Mouse (Mus musculus) 416B (cell line): ENCODE data around the gene Slc8a1.

Experiments used
- DNase-seq: peaks from one replicate; pipeline ENCODE4 v3.0.0; 2011; ENCODE audit warnings: low read depth

Slc8a1 gene

GRCm38 (mm10) chr17:81669062-81669815 lies 68.9 kb downstream of the Slc8a1 start:
- DNase-seq: no peak

GRCm38 (mm10) chr17:81668466-81668865 lies 69.7 kb downstream of the Slc8a1 start:
- DNase-seq: no peak

- DNase-seq: no peak
These were observed 70.2 kb downstream of the Slc8a1 start for GRCm38 (mm10) chr17:81667935-81668334.

GRCm38 (mm10) chr17:81666551-81666950 lies 71.6 kb downstream of the Slc8a1 start:
- no peak for DNase-seq

- no peak for DNase-seq
These were observed 73.3 kb downstream of the Slc8a1 start for GRCm38 (mm10) chr17:81664916-81665315.

- no peak for DNase-seq
These were observed 80.3 kb downstream of the Slc8a1 start for GRCm38 (mm10) chr17:81657828-81658227.

- no peak for DNase-seq
These were observed 83.6 kb downstream of the Slc8a1 start for GRCm38 (mm10) chr17:81654548-81654947.

GRCm38 (mm10) chr17:81652958-81653357 lies 85.2 kb downstream of the Slc8a1 start:
- no peak for DNase-seq

GRCm38 (mm10) chr17:81636822-81637221 lies 101.4 kb downstream of the Slc8a1 start:
- no peak for DNase-seq

GRCm38 (mm10) chr17:81630471-81630870 lies 107.7 kb downstream of the Slc8a1 start:
- no peak for DNase-seq

GRCm38 (mm10) chr17:81621188-81621644 lies 117.0 kb downstream of the Slc8a1 start:
- DNase-seq: no peak

GRCm38 (mm10) chr17:81618461-81618860 lies 119.7 kb downstream of the Slc8a1 start:
- peak; percentile 1 for DNase-seq

- no peak for DNase-seq
These were observed 121.9 kb downstream of the Slc8a1 start for GRCm38 (mm10) chr17:81616326-81616725.

GRCm38 (mm10) chr17:81615391-81615790 lies 122.8 kb downstream of the Slc8a1 start:
- DNase-seq: no peak

GRCm38 (mm10) chr17:81607515-81607914 lies 130.7 kb downstream of the Slc8a1 start:
- DNase-seq: no peak

- DNase-seq: no peak
These were observed 132.1 kb downstream of the Slc8a1 start for GRCm38 (mm10) chr17:81606084-81606483.

GRCm38 (mm10) chr17:81605219-81605660 lies 132.9 kb downstream of the Slc8a1 start:
- DNase-seq: no peak

- no peak for DNase-seq
These were observed 139.1 kb downstream of the Slc8a1 start for GRCm38 (mm10) chr17:81599072-81599471.

GRCm38 (mm10) chr17:81589791-81590190 lies 148.4 kb downstream of the Slc8a1 start:
- DNase-seq: no peak

GRCm38 (mm10) chr17:81586759-81587158 lies 151.4 kb downstream of the Slc8a1 start:
- DNase-seq: no peak

- DNase-seq: no peak
These were observed 158.3 kb downstream of the Slc8a1 start for GRCm38 (mm10) chr17:81579728-81580425.

- DNase-seq: no peak
These were observed 161.3 kb downstream of the Slc8a1 start for GRCm38 (mm10) chr17:81576893-81577292.

- no peak for DNase-seq
These were observed 172.4 kb downstream of the Slc8a1 start for GRCm38 (mm10) chr17:81565634-81566372.
